Mouse (Mus musculus) heart, adult 2 months (tissue): ENCODE results near the gene Grin2d. TPM values are rescaled to one million over a fixed set of nuclear protein-coding genes. Genes with fewer than 3 reads are reported as not detected.

Experiments
- DNase-seq, 2 experiments: peaks; one replicate each; pipeline ENCODE4 v3.0.0; 2021
- H3K27ac ChIP-seq: fragments of 200-600 bp; 2 replicates; pipeline ENCODE4 v1.8.1; 2022
- H3K27me3 ChIP-seq: fragments of 200-500 bp; 2 replicates; pipeline ENCODE4 v1.6.1; 2012; ENCODE audit warnings: mild to moderate bottlenecking, low read length, inconsistent platforms, mixed read lengths; ENCODE audit not compliant: control insufficient read depth, insufficient read depth
- H3K36me3 ChIP-seq: fragments of 200-500 bp; 2 replicates; pipeline ENCODE4 v1.6.1; 2012; ENCODE audit warnings: low read length, inconsistent platforms; ENCODE audit not compliant: control insufficient read depth, insufficient read depth
- H3K4me1 ChIP-seq: fragments of 200-500 bp; 2 replicates; pipeline ENCODE4 v1.6.1; 2011; ENCODE audit warnings: low read length; ENCODE audit not compliant: control insufficient read depth, insufficient read depth
- H3K4me3 ChIP-seq: fragments of 200-600 bp; 2 replicates; pipeline ENCODE4 v1.8.1; 2022
- H3K79me2 ChIP-seq: fragments of 200-500 bp; replicated peaks from 2 replicates; pipeline ENCODE4 v1.6.1; 2012; ENCODE audit warnings: mild to moderate bottlenecking, inconsistent platforms, low read length, moderate library complexity, mixed read lengths; ENCODE audit not compliant: control insufficient read depth, insufficient read depth
- H3K9ac ChIP-seq: fragments of 200-500 bp; 2 replicates; pipeline ENCODE4 v1.6.1; 2012; ENCODE audit warnings: low read depth, mild to moderate bottlenecking, control low read depth, inconsistent platforms, low read length, mixed read lengths
- CTCF ChIP-seq: fragments of 200-600 bp; IDR thresholded peaks from 2 replicates; pipeline ENCODE4 v1.8.1; 2022; ENCODE audit warnings: antibody characterized with exemption, mild to moderate bottlenecking, moderate library complexity
- EP300 ChIP-seq: fragments of 200-500 bp; IDR thresholded peaks from 2 replicates; pipeline ENCODE4 v1.6.1; 2011; ENCODE audit warnings: low read depth, low read length, control low read depth; ENCODE audit not compliant: insufficient read depth
- POLR2A ChIP-seq: fragments of 200-500 bp; IDR thresholded peaks from 2 replicates; pipeline ENCODE4 v1.6.1; 2011; ENCODE audit warnings: mild to moderate bottlenecking, low read depth, low read length, control low read depth; ENCODE audit not compliant: insufficient read depth
- WGBS: fragments of 180-500 bp; shearing (Covaris S2); methylation state at CpG from one replicate; pipeline ENCODE4 v1.1.7; 2018; 5-methylcytosine and 5-hydroxymethylcytosine counted together
- intact Hi-C: fragments of 180-260 bp; cut with DNase I; formaldehyde crosslinking; loops from one replicate; pipeline ENCODE4 v1.15.1; 2025
- polyA plus RNA-seq: library from polyadenylated mRNA; depleted of rRNA; stranded (reverse); fragments of >200 nt; gene quantifications from 2 replicates; pipeline ENCODE4 v1.2.3, GENCODE M21; 2012
- total RNA-seq, 2 experiments: library from RNA; stranded (reverse); gene quantifications; 2 replicates each; pipeline ENCODE4 v1.2.3; 2021

Grin2d gene
- total and polyA plus RNA-seq, 3 experiments: 0.31 to 0.92 (median 0.43) TPM

GRCm38 (mm10) chr7:45921242-45921621, 43.1 kb upstream of the Grin2d start, which contains the start of gene Emp3:
TSS of gene Emp3 (minus strand) at chr7:45921404.
- Histone ChIP-seq H3K79me2 (no peaks in the 10 kb centered on the region), H3K4me1 (peaks cover 16% of the 10 kb centered on the region), H3K27me3 (no peaks in the 10 kb centered on the region), H3K4me3 (peak within 1 kb of the TSS; percentile 45), H3K27ac (peak within 1 kb of the TSS; percentile 94), H3K36me3 (no peaks in the 10 kb centered on the region), H3K9ac (peak within 1 kb of the TSS; percentile 48)
- 27% methylated on average over 9 of the region's 9 CpGs for WGBS
- TF ChIP-seq EP300: no peak
- DNase-seq: peak; percentile 72 to 80
- intact Hi-C loops: loop anchor here (5.0 kb wide), 1 partner anchor 204 kb away; the partner anchor contains the start of genes Rpl18 and Sphk2

GRCm38 (mm10) chr7:45920583-45921241, 42.5 kb upstream of the Grin2d start:
- DNase-seq: peak; percentile 57 to 68
- no peaks in the 10 kb centered on the region for H3K79me2 ChIP-seq
- peak overlapping the region; percentile 45 for H3K4me3 ChIP-seq
- TF ChIP-seq EP300 (no peak), POLR2A (peak; percentile 48; the same call in 1 of the 2 replicates), CTCF (no peak)
- intact Hi-C loops: loop anchor here (5.0 kb wide), 1 partner anchor 203 kb away; the partner anchor contains the start of genes Rpl18 and Sphk2
- 20% methylated on average over 9 of the region's 9 CpGs for WGBS
- peaks cover 16% of the 10 kb centered on the region for H3K4me1 ChIP-seq
- peak overlapping the region; percentile 48 for H3K9ac ChIP-seq
- H3K27me3 ChIP-seq: no peaks in the 10 kb centered on the region
- H3K36me3 ChIP-seq: no peaks in the 10 kb centered on the region
- peak overlapping the region; percentile 94 for H3K27ac ChIP-seq

GRCm38 (mm10) chr7:45919761-45920160, 41.6 kb upstream of the Grin2d start:
- TF ChIP-seq CTCF: no peak
- TF ChIP-seq EP300: no peak
- TF ChIP-seq POLR2A: no peak
- Histone ChIP-seq H3K4me1 (peaks cover 16% of the 10 kb centered on the region), H3K36me3 (no peaks in the 10 kb centered on the region), H3K4me3 (no peak overlapping the region; the same call in 1 of the 2 replicates), H3K27ac (peak overlapping the region; percentile 94), H3K27me3 (no peaks in the 10 kb centered on the region), H3K9ac (peak overlapping the region; percentile 48; the same call in 1 of the 2 replicates), H3K79me2 (no peaks in the 10 kb centered on the region)
- intact Hi-C loops: loop anchor here (5.0 kb wide), 1 partner anchor 202 kb away; the partner anchor contains the start of genes Rpl18 and Sphk2
- no peak for DNase-seq
- WGBS: 58% methylated on average over 4 of the region's 4 CpGs

GRCm38 (mm10) chr7:45919083-45919671, 41.0 kb upstream of the Grin2d start:
- H3K4me1 ChIP-seq: peaks cover 16% of the 10 kb centered on the region

GRCm38 (mm10) chr7:45917926-45918325, 39.7 kb upstream of the Grin2d start:
- Histone ChIP-seq H3K27ac (no peak overlapping the region), H3K4me3 (no peak overlapping the region), H3K27me3 (no peaks in the 10 kb centered on the region), H3K79me2 (no peaks in the 10 kb centered on the region), H3K9ac (no peak overlapping the region), H3K4me1 (peaks cover 16% of the 10 kb centered on the region), H3K36me3 (no peaks in the 10 kb centered on the region)
- no peak for DNase-seq
- 89% methylated on average over 15 of the region's 15 CpGs for WGBS
- intact Hi-C loops: no loop called here
- TF ChIP-seq CTCF (no peak), EP300 (no peak), POLR2A (no peak)

More at GRCm38 (mm10) chr7:45919083-45919671, 41.0 kb upstream of the Grin2d start:
- intact Hi-C loops: no loop called here
- no peak overlapping the region for H3K4me3 ChIP-seq
- H3K27me3 ChIP-seq: no peaks in the 10 kb centered on the region
- TF ChIP-seq EP300 (no peak), CTCF (peak; percentile 67)
- H3K9ac ChIP-seq: 0 out of 2 replicates have a peak overlapping the region, but pooled peaks have one; percentile 12
- H3K36me3 ChIP-seq: no peaks in the 10 kb centered on the region
- H3K79me2 ChIP-seq: no peaks in the 10 kb centered on the region
- 66% methylated on average over 14 of the region's 14 CpGs for WGBS
- DNase-seq: no peak
- no peak overlapping the region; the same call in 1 of the 2 replicates for H3K27ac ChIP-seq

GRCm38 (mm10) chr7:45917004-45917704, 39.0 kb upstream of the Grin2d start:
- Histone ChIP-seq H3K36me3 (no peaks in the 10 kb centered on the region), H3K27me3 (no peaks in the 10 kb centered on the region), H3K4me3 (no peak overlapping the region), H3K4me1 (peaks cover 11% of the 10 kb centered on the region), H3K27ac (peak overlapping the region; percentile 61), H3K9ac (peak overlapping the region; percentile 25), H3K79me2 (no peaks in the 10 kb centered on the region)
- TF ChIP-seq EP300 (no peak), CTCF (no peak), POLR2A (no peak)
- intact Hi-C loops: no loop called here
- 46% methylated on average over 13 of the region's 13 CpGs for WGBS
- DNase-seq: no peak
